Mouse (Mus musculus) CH12.LX (cell line): ENCODE measurements around the gene Dnal1.

Experiments used
- CTCF ChIP-seq, 2 experiments: IDR thresholded peaks in 1 of 2; conservative IDR thresholded peaks in 1 of 2; 2 replicates each; pipeline ENCODE4 v1.5.1; 2011 to 2012; ENCODE audit warnings: low read depth in 2 of 2, low read length in 2 of 2, improper control_type of control experiment in 1 of 2, inconsistent platforms in 1 of 2, mild to moderate bottlenecking in 1 of 2, moderate library complexity in 1 of 2
- EP300 ChIP-seq: IDR thresholded peaks from 2 replicates; pipeline ENCODE4 v1.6.1; 2011; ENCODE audit warnings: low read length, improper control_type of control experiment
- MAX ChIP-seq: IDR thresholded peaks from 2 replicates; pipeline ENCODE4 v1.6.1; 2011; ENCODE audit warnings: low read length, improper control_type of control experiment
- MEF2A ChIP-seq: IDR thresholded peaks from 2 replicates; pipeline ENCODE4 v1.6.1; 2014; ENCODE audit warnings: low read depth, mild to moderate bottlenecking, inconsistent platforms, low read length, improper control_type of control experiment, borderline replicate concordance
- NELFE ChIP-seq: IDR thresholded peaks from 2 replicates; pipeline ENCODE4 v1.6.1; 2011; ENCODE audit warnings: low read depth, low read length, improper control_type of control experiment
- POLR2A ChIP-seq: IDR thresholded peaks from 2 replicates; pipeline ENCODE4 v1.6.1; 2011; ENCODE audit warnings: low read depth, mild to moderate bottlenecking, improper control_type of control experiment, low read length
- USF1 ChIP-seq: IDR thresholded peaks from 2 replicates; pipeline ENCODE4 v1.6.1; 2014; ENCODE audit warnings: low read depth, mild to moderate bottlenecking, inconsistent platforms, low read length, improper control_type of control experiment
- ZKSCAN1 ChIP-seq: IDR thresholded peaks from 2 replicates; pipeline ENCODE4 v1.6.1; 2012; ENCODE audit warnings: low read depth, inconsistent platforms, low read length, improper control_type of control experiment, borderline replicate concordance

DNA sequence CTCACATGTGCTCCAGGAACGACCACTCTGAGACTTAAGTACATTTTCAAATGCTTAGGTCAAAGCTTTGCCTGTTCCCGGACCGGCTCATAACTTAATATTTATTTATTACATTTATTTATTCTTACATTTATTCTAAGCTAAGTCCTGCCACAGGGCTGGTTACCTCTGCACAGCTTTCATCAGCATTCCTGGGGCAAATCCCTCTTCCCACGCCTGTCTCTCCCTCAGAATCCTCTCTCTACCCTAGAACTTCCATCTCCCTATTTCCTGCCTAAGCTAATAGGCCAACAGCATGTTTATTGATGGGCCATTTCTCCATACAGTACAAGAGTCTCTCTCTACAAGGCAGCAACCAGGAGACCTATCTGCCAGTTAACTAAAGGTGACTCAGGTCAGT lies 46.4 kb upstream of the Dnal1 start:
- TF ChIP-seq MAX, result no peak
- TF ChIP-seq NELFE, result no peak
- no peak for TF ChIP-seq CTCF (conservative IDR thresholded peaks at IDR 0.05 in 1 of 2, IDR thresholded peaks at IDR 0.05 in 1 of 2; ENCODE audit: low read depth in 2 of 2, low read length in 2 of 2)
- TF ChIP-seq ZKSCAN1, result no peak
- no peak for TF ChIP-seq EP300
- TF ChIP-seq MEF2A, result no peak
- TF ChIP-seq POLR2A, result no peak
- no peak for TF ChIP-seq USF1
